Mouse (Mus musculus): ENCODE results near the gene Adamts9.
A peak's percentile ranks its signal among the peaks of the same experiment; 100 is the strongest.

The Adamts9 gene

DNA sequence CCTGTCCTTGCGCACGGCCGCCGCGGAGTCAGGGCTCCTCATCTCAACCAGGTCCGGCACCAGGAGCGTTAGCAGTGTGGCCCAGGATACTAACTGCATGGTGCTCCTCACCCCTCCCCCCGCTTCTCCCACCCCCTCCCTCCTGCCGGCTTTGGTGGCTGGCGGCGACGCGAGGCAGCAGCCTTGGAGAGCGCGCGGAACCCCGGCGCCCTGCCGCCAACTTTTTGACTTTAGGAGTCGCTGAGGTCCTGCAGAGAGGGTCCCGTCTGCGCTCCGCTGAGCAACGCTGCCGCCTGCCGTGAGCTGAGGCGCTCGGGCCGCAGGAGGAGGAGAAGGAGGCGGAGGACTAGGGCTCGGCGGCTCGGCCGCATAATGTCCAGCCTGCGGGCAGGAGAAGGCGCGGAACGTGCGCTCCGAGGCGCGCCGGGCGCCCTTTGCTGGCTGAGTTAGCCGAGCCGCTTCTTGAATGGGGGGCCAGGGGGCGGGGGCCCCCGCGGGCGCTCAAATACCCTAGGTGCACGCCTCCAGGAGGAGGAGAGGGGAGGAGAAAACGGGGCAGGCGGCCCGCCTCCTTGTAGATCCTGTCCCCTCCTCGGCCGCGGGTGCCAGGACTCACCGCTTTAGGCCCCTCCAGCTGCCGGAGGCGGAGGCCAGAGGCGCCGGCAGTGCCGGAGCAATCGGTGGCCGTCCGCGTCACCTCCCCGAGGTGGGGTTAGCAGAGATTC is at the start of gene Adamts9:
Adamts9 (minus strand) TSS at position 436 of the 725 bp plus-strand sequence.
- peak; percentile 83 for DNase-seq (ENCODE audit: low spot score)

DNA sequence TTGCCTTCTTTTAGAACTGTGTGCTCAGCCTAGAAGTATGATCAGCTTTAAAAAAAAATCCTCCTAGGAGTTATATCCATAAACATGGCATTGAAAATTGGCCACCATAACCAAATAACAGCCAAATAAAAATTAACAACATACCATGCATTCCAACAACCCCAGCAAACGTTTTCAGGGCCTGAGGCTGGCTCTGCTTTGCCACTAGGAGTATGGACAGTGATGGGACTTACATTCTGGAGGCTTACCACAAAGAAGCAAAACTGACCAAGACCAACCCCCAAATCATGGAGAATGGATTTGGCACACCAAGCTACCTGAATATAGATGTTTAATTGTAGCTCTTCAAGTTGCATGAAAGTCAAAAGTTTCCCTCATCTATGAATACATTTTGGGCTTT is 48.3 kb upstream of the Adamts9 start:
- no peak for DNase-seq (ENCODE audit: low spot score)

DNA sequence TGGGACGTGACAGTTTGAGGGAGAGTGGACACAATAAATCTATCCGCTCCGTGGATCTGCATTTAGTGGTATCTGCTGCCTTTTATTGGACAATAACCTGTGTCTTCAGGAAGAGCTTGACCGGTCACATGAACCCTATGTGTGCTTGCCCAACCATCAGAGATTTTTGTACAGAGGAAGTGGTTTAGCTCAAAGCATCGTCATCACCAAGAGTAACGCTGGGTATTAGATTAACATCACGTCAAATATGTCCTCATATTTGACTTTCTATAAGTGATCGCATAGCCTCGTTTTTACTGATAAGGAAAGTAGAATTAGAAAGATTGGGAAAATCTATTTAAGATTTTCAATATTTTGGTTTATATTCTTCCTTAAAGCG is 45.3 kb upstream of the Adamts9 start:
- no peak for DNase-seq (ENCODE audit: low spot score)

DNA sequence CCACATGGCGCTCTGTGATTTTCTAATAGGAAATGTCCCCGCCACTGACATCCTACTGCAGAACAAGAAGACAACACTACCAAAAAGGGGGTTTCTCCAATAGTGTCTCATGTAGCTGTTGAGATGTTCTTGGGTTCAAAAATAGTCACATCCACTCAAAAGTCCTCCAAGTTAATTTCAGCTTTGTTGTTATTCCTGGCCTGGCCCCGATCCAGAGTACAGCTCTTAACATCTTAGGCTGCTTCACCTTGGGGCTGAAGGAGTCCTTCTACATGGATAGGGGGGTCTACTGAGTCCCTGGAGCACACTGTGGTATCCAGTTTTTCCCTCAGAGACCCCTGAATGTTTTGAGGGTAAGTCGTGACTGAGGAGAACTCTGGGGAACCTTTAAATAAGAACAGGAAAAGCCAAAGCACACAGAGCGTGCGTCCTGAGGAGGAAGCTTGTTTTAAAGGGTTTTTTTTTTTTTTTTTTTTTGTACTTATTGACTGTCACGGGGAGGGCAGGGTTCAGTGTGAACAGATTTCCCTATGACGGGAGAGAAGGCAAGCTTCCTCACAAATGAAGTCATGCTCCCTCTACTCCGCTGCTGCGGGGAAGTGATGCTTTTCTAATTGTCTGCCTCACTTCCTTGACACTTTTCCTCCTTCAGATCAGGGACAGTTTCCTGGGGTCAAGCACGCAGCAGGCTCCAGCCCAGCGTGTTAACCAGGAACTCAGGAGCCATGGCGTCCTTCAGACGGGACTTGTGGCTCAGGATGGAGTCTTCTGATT is 44.7 kb upstream of the Adamts9 start:
- no peak for DNase-seq (ENCODE audit: low spot score)

DNA sequence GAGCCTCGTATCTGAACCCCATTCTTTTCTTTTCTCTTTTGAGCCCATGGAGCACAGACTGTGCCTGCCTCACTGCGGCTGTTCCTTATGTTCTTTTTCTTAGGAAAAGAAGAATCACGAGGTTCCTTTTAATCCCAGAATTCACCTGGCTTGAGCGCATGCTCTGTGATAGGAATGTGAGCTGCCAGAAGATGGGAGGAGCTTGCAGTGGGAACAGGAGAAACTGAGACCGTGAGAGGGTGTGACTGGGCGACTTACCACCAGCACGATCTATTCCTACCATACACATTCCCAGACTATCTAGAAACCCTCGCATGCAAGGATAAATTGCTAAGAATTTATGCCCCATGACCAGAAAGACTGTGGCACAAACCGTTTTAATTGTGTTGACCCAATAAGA is 44.1 kb upstream of the Adamts9 start:
- no peak for DNase-seq (ENCODE audit: low spot score)

DNA sequence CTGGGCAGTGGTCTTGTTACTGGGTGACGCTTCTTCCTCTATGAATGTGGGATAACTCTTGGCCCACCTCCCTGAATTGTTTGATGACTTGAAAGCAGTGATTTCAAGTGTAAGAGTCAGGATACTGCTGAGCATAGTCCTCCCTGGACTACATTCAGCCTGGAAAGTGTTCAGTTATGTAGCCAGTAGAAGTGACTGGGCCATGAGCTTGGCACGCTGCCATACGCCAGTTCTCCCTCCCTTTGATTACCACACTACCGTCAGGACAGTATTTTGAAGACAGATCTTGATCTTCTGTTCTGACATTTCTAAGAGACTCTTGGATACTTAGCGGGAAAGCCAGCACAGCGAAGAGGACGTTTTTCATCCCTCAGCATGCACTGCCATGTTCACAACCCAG is 40.1 kb upstream of the Adamts9 start:
- DNase-seq (ENCODE audit: low spot score): no peak

DNA sequence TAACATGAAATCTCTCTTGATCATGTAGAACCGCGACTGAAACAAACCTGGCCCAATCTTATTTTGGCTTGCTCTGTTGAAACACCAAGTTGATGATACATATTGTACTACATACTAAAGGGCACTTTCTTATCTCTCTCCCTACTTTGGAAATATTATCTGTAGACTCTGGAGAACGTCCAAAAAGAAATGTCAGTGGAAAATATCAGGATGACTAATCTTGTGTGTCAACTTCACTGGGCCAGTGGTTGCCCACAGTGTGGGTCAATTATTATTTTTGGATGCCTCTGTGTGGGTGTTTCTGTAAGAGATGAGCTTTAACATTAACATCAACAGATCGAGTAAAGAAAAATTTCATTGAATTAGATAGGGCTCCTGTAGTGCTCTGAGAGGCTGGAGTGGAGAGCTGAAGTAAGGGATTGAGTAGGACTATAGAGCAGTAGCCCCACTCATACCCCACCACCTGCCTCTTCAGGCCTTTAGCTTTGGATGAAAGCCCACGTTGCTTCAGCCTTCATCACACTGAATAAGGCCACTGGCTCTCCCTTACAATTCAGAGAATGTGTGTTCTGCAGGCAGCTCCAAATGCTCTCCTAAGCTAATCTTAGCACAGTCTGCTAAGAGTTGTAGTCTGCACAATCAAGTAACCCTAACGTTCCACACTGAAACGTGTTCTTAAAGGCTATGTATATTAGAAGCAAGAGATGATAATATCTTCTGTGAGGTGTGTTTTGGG is 38.3 kb upstream of the Adamts9 start:
- no peak for DNase-seq (ENCODE audit: low spot score)

DNA sequence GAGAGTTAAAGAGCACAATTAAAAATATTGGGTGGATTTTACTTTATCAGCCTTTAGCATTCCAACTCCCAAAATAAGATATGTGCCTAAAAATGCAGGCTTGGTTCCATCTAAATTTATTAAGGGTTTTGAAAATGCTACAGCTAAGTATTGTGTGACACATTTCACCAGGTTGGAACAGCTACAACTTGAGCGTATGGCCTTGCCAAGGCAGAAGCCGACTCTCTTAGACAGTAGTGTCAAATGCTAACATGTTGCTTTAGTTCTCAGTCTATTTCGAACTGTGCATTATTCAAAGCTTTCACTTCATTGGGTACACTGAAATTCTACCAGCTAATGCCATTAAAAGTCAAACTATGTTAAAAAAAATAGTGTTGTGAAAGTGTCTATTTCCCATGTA is 30.0 kb upstream of the Adamts9 start:
- no peak for DNase-seq (ENCODE audit: low spot score)

DNA sequence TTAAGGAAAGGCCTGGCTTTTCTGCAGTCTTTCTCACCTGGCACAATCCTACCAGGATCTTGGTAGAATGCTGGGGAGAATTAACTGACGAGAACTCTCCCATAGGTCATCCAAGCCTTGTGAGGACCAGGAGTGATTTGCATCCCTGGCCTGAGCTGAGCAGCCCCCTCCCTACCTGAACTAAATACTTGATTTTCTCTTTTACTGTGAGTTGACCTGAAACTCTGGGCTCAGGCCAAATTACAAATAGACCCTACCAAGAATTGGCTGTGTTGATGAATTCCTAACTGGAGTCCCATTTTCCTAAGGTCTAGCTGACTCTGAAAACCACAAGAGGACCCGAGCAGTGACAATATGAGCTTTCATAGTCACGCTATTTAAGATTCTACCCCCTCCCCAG is 25.4 kb upstream of the Adamts9 start:
- no peak for DNase-seq (ENCODE audit: low spot score)

DNA sequence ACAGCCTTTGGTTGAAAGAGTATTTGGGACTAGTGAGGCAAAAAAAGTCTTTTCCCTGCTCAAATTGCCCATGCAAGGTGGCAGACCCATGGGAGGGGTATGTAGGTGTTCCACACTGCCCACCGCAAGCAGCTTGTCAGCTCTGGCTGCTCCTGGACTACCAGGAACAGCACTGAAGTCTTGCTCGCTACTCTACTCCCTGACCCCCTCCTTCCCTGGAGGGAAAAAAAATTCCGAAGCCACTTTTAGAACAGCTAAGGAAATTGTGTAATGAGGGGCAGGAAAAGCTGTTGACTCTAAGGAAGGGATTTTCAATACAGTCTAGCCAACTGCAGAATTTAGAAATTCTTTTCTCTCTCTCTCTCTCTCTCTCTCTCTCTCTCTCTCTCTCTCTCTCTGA is 24.9 kb upstream of the Adamts9 start:
- no peak for DNase-seq (ENCODE audit: low spot score)

DNA sequence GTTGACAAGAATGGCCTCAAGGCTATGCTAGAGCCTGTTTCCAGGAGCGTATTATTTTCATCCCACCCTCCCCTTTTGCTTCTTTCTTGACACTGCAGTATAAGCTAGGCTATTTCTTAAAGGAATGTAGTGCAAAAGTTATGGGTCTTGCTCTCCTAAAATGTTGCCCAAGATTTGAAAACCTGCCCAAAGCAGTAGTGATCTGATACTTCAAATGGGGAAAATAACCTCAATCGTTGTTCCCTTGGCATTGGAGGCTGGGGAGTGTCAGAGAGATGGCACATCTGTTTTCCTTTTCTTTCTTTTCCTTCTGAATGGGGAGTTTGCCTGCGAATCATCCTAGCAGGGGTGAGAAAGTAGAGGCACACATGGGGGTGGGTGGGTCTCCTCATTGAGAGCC is 19.7 kb upstream of the Adamts9 start:
- DNase-seq (ENCODE audit: low spot score): no peak

DNA sequence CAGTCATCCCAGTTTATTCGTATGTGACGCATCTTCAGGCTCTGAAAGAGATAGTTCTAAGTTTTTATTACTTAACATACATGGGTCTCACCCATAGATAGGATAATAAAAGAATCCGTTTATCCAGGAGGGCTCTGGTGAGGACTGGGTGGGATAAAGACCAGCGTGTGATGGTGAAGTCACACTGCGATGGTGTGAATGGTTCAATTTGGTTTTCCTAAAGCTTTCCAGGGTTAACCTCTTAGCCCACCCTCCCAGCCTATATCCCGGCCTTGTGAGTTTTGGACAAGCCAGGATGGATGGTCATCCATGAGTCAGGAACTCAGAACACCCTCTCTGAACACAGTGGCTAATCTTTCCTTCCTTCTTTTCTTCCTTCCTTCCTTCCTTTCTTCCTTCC is 17.7 kb upstream of the Adamts9 start:
- DNase-seq (ENCODE audit: low spot score): no peak

DNA sequence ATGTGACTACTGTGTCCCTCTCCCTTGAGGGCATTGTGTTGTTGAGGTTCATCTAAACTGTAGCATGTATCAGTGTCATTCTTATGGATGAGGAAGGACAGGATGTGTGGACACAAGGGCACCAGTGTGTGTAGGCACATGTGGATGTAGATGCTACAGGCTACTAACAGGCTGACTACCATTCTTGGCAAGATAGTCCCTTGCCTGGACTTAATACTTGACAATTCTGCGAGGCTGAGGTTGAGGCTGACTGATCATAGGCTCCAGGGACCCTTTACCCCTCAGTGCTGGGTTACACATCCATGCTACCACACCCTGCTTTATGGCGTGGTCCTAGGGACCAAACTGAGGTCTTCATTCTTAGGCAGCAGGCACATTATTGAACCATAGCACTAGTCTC is 16.1 kb upstream of the Adamts9 start:
- DNase-seq (ENCODE audit: low spot score): no peak

DNA sequence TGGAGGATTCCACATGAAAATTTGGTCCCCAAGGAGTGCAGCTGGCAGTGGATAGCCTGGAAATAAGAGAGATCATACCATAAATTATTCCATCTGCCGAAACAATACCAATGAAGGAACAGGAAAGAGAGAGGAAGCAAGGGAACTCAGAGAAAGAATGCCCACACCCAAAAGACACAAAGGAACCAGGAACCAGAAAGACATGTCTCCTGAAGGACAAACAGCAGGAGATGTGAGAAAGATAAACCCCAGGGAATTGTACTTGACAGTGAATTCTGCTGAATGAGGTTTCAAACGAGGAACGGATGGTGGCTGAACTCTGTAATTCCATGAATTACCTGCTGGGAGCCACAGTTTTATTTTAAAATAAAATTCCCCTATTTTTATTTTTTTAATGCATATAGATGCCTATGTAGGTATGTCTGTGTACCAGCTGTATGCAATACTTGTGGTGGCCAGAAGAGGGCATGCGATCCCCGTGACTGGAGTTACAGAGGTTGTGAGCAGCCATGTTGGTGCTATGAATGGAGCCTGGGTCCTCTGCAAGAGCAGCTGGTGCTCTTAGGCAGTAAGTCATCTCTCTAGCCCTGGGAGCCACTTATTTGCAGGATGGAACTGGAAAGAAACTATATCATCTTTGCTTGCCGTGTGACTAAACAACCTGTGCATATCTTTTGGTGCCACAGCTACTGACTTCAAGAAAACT is 4.2 kb upstream of the Adamts9 start:
- peak; percentile 55 for DNase-seq (ENCODE audit: low spot score)

DNA sequence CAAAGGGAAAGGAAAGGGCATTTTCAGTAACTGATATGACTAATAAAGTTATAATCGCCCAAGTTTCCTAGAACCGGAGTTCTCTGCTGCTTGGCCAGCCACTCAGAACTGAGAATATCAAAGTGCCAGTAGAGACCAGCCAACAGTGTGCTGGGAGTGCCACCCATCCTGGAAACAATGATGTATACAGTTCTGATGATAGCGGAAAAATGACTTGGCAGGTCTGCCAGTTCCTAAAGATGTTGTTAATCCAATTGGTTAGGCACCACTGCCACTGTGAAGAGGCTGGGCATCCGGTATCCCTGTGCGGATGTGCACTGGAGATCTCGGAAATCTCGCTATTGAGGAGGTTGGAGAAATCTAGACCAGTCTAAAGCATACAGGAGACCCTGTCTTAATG is 1.4 kb upstream of the Adamts9 start:
- no peak for DNase-seq (ENCODE audit: low spot score)

DNA sequence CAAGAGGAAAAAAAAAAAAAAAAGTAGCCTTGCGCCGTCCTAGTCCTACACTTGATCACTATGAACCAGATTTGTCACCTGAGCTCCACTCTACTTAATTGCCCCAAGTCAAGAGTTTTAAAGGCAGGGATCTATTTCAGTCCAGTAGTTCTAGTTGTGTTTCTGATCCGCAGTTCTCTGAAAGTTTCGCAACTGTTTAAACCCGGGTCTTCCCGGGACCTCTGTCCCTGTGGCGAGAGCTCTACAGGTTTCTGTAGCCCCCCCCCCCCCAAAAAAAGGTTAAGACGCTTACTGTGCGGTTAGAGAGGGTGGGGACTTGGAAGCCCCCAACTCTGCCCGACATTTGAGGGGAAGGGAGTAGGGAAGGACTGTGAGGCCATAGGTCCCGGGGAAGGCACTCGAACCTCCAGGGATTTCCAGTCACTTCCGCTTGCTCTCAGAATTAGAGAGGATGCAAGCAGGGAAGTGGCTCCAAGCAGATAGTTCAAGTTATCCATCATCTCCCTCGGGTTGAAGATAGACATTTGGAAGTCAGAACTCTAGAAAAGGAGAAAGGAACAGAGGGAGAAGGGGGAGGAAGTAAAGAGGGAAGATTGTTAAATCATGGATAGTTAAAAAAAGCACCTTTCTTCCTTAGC is 875 bp upstream of the Adamts9 start:
- DNase-seq (ENCODE audit: low spot score): no peak

DNA sequence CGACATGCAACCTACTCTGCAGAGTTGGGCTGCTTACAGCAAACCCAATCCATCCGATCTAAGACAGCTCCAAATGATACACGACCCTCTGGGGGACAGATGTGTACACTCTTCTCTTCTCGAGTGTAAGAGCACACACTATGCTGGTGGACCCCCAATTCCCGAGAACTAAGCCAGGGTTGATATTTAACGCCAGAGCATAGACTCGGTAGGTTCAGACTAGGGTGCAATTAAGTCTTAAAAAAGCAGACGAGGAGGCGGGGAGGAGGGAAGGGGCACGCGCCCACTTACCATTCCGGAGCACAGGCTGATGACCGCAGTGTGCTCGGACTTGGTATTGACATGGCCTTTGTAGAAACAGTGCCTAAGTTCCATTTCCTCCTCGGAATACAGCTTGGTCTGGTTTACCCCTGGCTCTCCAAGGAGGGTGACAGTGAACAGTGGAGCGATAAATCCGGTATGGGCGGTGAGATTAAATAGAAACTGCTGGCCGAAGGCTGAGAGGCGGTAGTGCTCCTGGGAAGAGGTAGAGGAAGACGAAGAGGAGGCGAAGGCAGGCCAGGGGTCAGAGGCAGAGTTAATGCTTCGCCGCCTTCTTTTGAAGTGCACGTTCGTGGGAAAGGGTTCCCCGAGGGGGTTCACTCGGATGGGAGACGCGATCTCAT is 1.4 kb downstream of the Adamts9 start:
- no peak for DNase-seq (ENCODE audit: low spot score)

DNA sequence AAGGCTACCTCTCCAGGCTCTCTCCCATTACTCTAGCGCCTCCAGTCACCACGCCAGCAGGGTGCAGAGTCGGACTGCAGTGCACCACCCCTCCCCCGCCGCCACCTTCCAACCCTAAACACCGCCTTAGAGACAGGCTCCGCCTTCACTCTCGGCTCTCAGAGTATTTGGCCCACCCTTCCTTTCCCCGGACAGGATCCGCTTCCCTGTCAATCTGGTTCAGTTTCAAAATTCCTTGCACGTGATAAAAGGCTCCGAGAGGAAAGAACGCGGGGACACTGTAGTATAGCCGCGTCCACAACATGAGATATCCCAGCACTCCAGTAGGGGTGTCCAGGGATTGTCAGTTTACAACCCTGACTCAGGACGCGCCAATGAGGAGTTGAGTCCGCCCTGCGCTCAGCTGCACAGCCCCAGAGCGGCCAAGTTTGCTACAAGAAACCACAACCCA is 2.0 kb downstream of the Adamts9 start:
- peak; percentile 85 for DNase-seq (ENCODE audit: low spot score)

DNA sequence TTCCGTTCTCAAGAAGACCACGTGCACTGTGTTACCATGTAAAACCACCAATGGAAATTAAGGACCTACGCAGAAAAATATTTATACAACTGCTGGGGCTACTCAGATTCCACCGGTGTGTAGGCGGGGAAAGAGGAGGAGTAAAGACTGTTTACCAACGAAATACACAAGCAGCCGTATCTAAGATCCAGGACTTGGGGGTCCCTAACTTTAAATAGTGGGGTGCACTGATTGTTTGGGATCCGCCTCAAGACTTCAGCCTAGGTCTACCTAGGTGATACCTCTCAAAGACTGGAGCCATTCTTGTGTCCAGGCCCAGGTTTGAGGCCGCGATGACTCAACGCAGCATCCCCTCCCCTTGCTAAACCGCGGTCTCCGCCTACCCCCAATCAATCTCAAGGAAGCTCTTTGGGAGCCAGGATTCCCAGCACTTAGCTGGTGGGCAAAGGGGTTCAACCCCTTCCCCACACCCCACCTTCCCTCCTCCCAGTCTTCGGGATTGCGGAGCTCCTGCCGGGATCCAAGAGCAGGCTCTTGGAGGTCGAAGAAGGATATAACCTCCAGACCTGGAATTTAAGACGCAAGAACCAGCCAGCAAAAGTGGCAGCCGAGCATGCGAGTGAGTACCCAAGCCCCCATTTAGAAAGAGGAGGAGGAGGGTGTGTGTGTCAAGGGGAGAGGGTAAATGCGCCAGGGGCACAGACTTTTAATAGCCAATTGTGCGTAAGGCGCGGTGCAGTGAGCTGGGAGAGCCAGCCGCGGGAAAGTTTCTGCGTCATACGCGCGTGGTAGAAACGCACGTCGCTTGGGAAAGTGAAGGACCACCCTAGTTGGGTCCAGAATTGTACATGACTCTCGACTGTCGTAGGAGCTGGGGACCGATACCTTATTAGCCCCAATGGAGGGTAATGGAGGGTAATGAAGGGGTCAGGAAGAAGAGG is 2.8 kb downstream of the Adamts9 start:
- no peak for DNase-seq (ENCODE audit: low spot score)

DNA sequence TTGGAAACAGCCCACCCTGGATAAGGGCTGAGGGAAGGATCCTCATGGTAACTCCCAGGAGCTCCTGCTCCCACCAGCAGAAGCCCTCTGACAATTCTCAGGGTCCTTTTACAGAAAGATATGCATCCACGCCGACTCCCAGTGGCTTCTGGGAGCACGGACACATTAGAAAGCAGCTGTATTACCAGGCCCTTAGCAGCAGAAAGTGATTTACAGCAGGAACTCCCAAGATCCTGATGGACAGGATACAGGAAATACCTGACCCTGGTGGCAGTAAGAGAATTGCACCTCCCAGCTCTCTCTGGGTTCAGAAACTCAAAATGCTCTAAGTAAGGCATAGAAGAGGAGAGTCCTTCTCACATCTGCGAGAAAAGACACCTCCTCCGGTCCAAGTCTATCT is 15.0 kb downstream of the Adamts9 start:
- DNase-seq (ENCODE audit: low spot score): no peak

Measured in testis, postnatal 14 days (tissue).